ENCODE assay signal across 26 mouse cellular contexts in the genomic region with DNA sequence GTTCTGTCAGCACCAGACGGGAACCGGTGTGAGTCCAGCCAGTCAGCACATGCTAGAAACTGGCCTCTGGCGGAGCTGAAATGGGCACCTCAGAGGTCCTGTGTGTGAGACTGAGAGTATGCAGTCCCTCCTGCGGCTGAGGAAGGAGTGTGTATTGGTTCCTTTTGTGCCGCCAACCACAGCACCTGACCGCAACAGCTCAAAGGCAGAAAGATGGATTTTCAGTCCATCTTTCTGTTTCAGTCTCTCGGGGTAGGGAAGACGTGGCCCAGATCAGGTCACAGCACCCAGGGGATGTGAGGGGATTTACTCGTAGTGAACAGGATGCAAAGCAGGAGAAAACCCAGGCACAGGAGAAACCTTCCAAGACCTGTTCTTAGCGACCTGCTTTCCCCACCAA. TPM values are rescaled to one million over a fixed set of nuclear protein-coding genes. Genes with fewer than 3 reads are reported as not detected.
A peak's percentile ranks its signal among the peaks of the same experiment; 100 is the strongest.
DNase-seq lines count a peak whose midpoint lies in the region; ATAC-seq and TF ChIP-seq lines count a peak whose summit lies in the region.
"Had no signal": no experiment of that assay in that cellular context is flagged by ENCODE, and none has a peak within 500 bp of the region (broad histone marks: within the 10 kb centered on the region; RNA-seq: fewer than 3 reads in every experiment).

No protein-coding gene starts in this region.

- H3K9me3 ChIP-seq in embryonic facial prominence, embryonic 13.5 days, result no peaks in the 10 kb centered on the region
- no peaks in the 10 kb centered on the region for H3K9me3 ChIP-seq in embryonic facial prominence, embryonic 10.5 days
- no peaks in the 10 kb centered on the region for H3K9me3 ChIP-seq in limb, embryonic 13.5 days
- no peaks in the 10 kb centered on the region for H3K9me3 ChIP-seq in limb, embryonic 10.5 days (replicated peaks)
- no peaks in the 10 kb centered on the region for H3K9me3 ChIP-seq in neural tube, embryonic 15.5 days (replicated peaks)
- H3K9me3 ChIP-seq: embryonic facial prominence, embryonic 12.5 days; forebrain, embryonic 13.5 days; hindbrain, embryonic 10.5 days; hindbrain, embryonic 13.5 days; intestine, embryonic 15.5 days had no signal

- peaks cover 16% of the 10 kb centered on the region; the same call in 1 of the 2 replicates for H3K4me1 ChIP-seq in embryonic facial prominence, embryonic 13.5 days
- peaks cover 33% of the 10 kb centered on the region for H3K4me1 ChIP-seq in embryonic facial prominence, embryonic 10.5 days
- H3K4me1 ChIP-seq in heart, adult 2 months (ENCODE audit: control insufficient read depth, insufficient read depth, low read length), result peaks cover 59% of the 10 kb centered on the region
- peaks cover 14% of the 10 kb centered on the region for H3K4me1 ChIP-seq in limb, embryonic 13.5 days
- peaks cover 15% of the 10 kb centered on the region for H3K4me1 ChIP-seq in limb, embryonic 10.5 days
- peaks cover 78% of the 10 kb centered on the region for H3K4me1 ChIP-seq in brown adipose tissue, adult 24 weeks (ENCODE audit: control insufficient read depth, insufficient read depth, insufficient read length, low read length)
- H3K4me1 ChIP-seq in neural tube, embryonic 15.5 days, result peaks cover 19% of the 10 kb centered on the region

- intact Hi-C loops in heart, adult 2 months (cut with DNase I), result loop anchor here (2.0 kb wide), 1 partner anchor 27 kb away; no protein-coding TSS in a partner anchor

- no peak overlapping the region for H3K9ac ChIP-seq in embryonic facial prominence, embryonic 13.5 days
- no peak overlapping the region for H3K9ac ChIP-seq in heart, adult 2 months (ENCODE audit: low read depth, low read length)
- no peak overlapping the region for H3K9ac ChIP-seq in limb, embryonic 13.5 days
- H3K9ac ChIP-seq in neural tube, embryonic 15.5 days (replicated peaks), result no peak overlapping the region
- H3K9ac ChIP-seq: embryonic facial prominence, embryonic 12.5 days; forebrain, embryonic 13.5 days; forebrain, postnatal 0 days; hindbrain, embryonic 13.5 days; intestine, embryonic 15.5 days had no signal

- 85% methylated on average over 10 of the region's 10 CpGs for WGBS in embryonic facial prominence, embryonic 13.5 days
- WGBS in embryonic facial prominence, embryonic 10.5 days, result 88% methylated on average over 10 of the region's 10 CpGs
- 81% methylated on average over 10 of the region's 10 CpGs for WGBS in heart, adult 2 months
- 84% methylated on average over 10 of the region's 10 CpGs for WGBS in limb, embryonic 13.5 days
- 90% methylated on average over 10 of the region's 10 CpGs for WGBS in limb, embryonic 10.5 days
- 90% methylated on average over 10 of the region's 10 CpGs for WGBS in neural tube, embryonic 15.5 days

- TF ChIP-seq POLR2A in heart, adult 2 months (IDR thresholded peaks at IDR 0.05; ENCODE audit: insufficient read depth, low read depth, low read length), result no peak

- H3K27ac ChIP-seq in embryonic facial prominence, embryonic 13.5 days, result peak overlapping the region; percentile 1; the same call in 1 of the 2 replicates
- H3K27ac ChIP-seq in embryonic facial prominence, embryonic 10.5 days (replicated peaks), result no peak overlapping the region
- peak overlapping the region; percentile 77; the same call in 1 of the 2 replicates for H3K27ac ChIP-seq in heart, adult 2 months
- 0 out of 2 replicates have a peak overlapping the region, but pooled peaks have one; percentile 7 for H3K27ac ChIP-seq in limb, embryonic 13.5 days
- no peak overlapping the region for H3K27ac ChIP-seq in limb, embryonic 10.5 days
- H3K27ac ChIP-seq in brown adipose tissue, adult 24 weeks (replicated peaks; ENCODE audit: low read depth, low read length), result peak overlapping the region; percentile 91
- no peak overlapping the region for H3K27ac ChIP-seq in neural tube, embryonic 15.5 days (replicated peaks)
- H3K27ac ChIP-seq: embryonic facial prominence, embryonic 12.5 days; forebrain, embryonic 13.5 days; hindbrain, embryonic 10.5 days; hindbrain, embryonic 13.5 days; intestine, embryonic 15.5 days had no signal

- H3K79me2 ChIP-seq in heart, adult 2 months (replicated peaks; ENCODE audit: control insufficient read depth, insufficient read depth, low read length), result peaks cover 5% of the 10 kb centered on the region

- no peak for ATAC-seq in embryonic facial prominence, embryonic 13.5 days (ENCODE audit: insufficient number of reproducible peaks, insufficient read depth, low FRiP score, low TSS enrichment, low read depth)
- ATAC-seq in limb, embryonic 13.5 days (ENCODE audit: low FRiP score, low read depth), result no peak
- ATAC-seq in neural tube, embryonic 15.5 days (ENCODE audit: low FRiP score), result no peak
- ATAC-seq: forebrain, embryonic 13.5 days; intestine, embryonic 15.5 days had no signal

- no peak for DNase-seq in embryonic facial prominence, embryonic 10.5 days (ENCODE audit: low spot score)
- no peak for DNase-seq in heart, adult 2 months
- DNase-seq in heart, adult 18-20 months, result no peak
- DNase-seq in limb, embryonic 10.5 days (ENCODE audit: low spot score), result no peak
- DNase-seq: adrenal gland, adult 2 months; adrenal gland, postnatal 14 days; cerebellum, adult 18-20 months; cerebellum, adult 9-10 months; cerebellum, postnatal 14 days; forebrain, postnatal 0 days; gastrocnemius, postnatal 25 days; heart, adult 11 months; kidney, adult 11 months; kidney, adult 8-10 months had no signal

- H3K27me3 ChIP-seq in embryonic facial prominence, embryonic 13.5 days, result no peaks in the 10 kb centered on the region
- no peaks in the 10 kb centered on the region for H3K27me3 ChIP-seq in embryonic facial prominence, embryonic 10.5 days (replicated peaks; ENCODE audit: low read depth, poor library complexity, severe bottlenecking)
- H3K27me3 ChIP-seq in heart, adult 2 months (ENCODE audit: control insufficient read depth, insufficient read depth, low read length), result no peaks in the 10 kb centered on the region
- no peaks in the 10 kb centered on the region for H3K27me3 ChIP-seq in limb, embryonic 13.5 days
- no peaks in the 10 kb centered on the region for H3K27me3 ChIP-seq in limb, embryonic 10.5 days (ENCODE audit: low read depth, poor library complexity, severe bottlenecking)
- no peaks in the 10 kb centered on the region for H3K27me3 ChIP-seq in neural tube, embryonic 15.5 days (replicated peaks)
- H3K27me3 ChIP-seq: embryonic facial prominence, embryonic 12.5 days; forebrain, embryonic 13.5 days; hindbrain, embryonic 13.5 days; intestine, embryonic 15.5 days had no signal

- TF ChIP-seq EP300 in heart, adult 2 months (IDR thresholded peaks at IDR 0.05; ENCODE audit: insufficient read depth, low read depth, low read length), result no peak

- H3K4me2 ChIP-seq in embryonic facial prominence, embryonic 13.5 days, result no peak overlapping the region
- H3K4me2 ChIP-seq in limb, embryonic 13.5 days (replicated peaks), result no peak overlapping the region
- H3K4me2 ChIP-seq in neural tube, embryonic 15.5 days, result no peak overlapping the region
- H3K4me2 ChIP-seq: embryonic facial prominence, embryonic 12.5 days; forebrain, embryonic 13.5 days; heart, embryonic 11.5 days; hindbrain, embryonic 13.5 days; intestine, embryonic 15.5 days had no signal

- no peaks in the 10 kb centered on the region for H3K36me3 ChIP-seq in embryonic facial prominence, embryonic 13.5 days
- peaks cover 12% of the 10 kb centered on the region; the same call in 1 of the 2 replicates for H3K36me3 ChIP-seq in embryonic facial prominence, embryonic 10.5 days (replicated peaks)
- peaks cover 22% of the 10 kb centered on the region for H3K36me3 ChIP-seq in heart, adult 2 months (ENCODE audit: control insufficient read depth, insufficient read depth, low read length)
- H3K36me3 ChIP-seq in limb, embryonic 13.5 days, result no peaks in the 10 kb centered on the region
- H3K36me3 ChIP-seq in limb, embryonic 10.5 days, result no peaks in the 10 kb centered on the region; the same call in 1 of the 2 replicates
- H3K36me3 ChIP-seq in neural tube, embryonic 15.5 days, result no peaks in the 10 kb centered on the region
- H3K36me3 ChIP-seq: embryonic facial prominence, embryonic 12.5 days; hindbrain, embryonic 10.5 days; hindbrain, embryonic 13.5 days; intestine, embryonic 15.5 days had no signal

- TF ChIP-seq CTCF in heart, adult 2 months (IDR thresholded peaks at IDR 0.05), result no peak

- H3K4me3 ChIP-seq in embryonic facial prominence, embryonic 13.5 days, result no peak overlapping the region
- no peak overlapping the region for H3K4me3 ChIP-seq in embryonic facial prominence, embryonic 10.5 days
- no peak overlapping the region for H3K4me3 ChIP-seq in heart, adult 2 months
- no peak overlapping the region for H3K4me3 ChIP-seq in limb, embryonic 13.5 days
- H3K4me3 ChIP-seq in limb, embryonic 10.5 days, result no peak overlapping the region
- no peak overlapping the region for H3K4me3 ChIP-seq in brown adipose tissue, adult 24 weeks (ENCODE audit: insufficient read depth, low read depth, low read length)
- H3K4me3 ChIP-seq in neural tube, embryonic 15.5 days (replicated peaks), result no peak overlapping the region
- H3K4me3 ChIP-seq: embryonic facial prominence, embryonic 12.5 days; erythroblast, embryonic 14.5 days; forebrain, embryonic 13.5 days; hindbrain, embryonic 10.5 days; hindbrain, embryonic 13.5 days; intestine, embryonic 15.5 days had no signal

RNA-seq across cellular contexts. Expression of gene Col4a1, which starts 25.0 kb away (rescaled TPM):
- polyA plus RNA-seq in embryonic facial prominence, embryonic 13.5 days (2015; fragmentation: Nextera tagmentation; extraction: Ambion mirVana), result 121 and 137 TPM in 2 replicates
- 128 and 138 TPM in 2 replicates for polyA plus RNA-seq in embryonic facial prominence, embryonic 10.5 days (2016; fragmentation: Nextera tagmentation; extraction: Ambion mirVana)
- 100 to 1,000 TPM; 221 to 311 TPM for total RNA-seq in heart, adult 2 months (2021)
- polyA plus RNA-seq in heart, adult 2 months (2012; rRNA removed), result 258 and 384 TPM in 2 replicates
- 100 to 1,000 TPM; 217 to 274 TPM for total RNA-seq in heart, adult 18-20 months (2021)
- 113 and 115 TPM in 2 replicates for polyA plus RNA-seq in limb, embryonic 13.5 days (2015; fragmentation: Nextera tagmentation; extraction: Ambion mirVana)
- polyA plus RNA-seq in limb, embryonic 10.5 days (2016; fragmentation: Nextera tagmentation; extraction: Ambion mirVana), result 141 and 145 TPM in 2 replicates
- polyA plus RNA-seq in brown adipose tissue, adult 24 weeks (2012; ENCODE audit: insufficient read depth, insufficient read length, missing spikeins), result 142 and 186 TPM in 2 replicates
- 79.3 and 96.2 TPM in 2 replicates for polyA plus RNA-seq in neural tube, embryonic 15.5 days (2015; fragmentation: Nextera tagmentation; extraction: Ambion mirVana)
- total RNA-seq: MEL had no signal

RNA-seq across cellular contexts. Expression of gene Col4a2, which starts 25.0 kb away (rescaled TPM):
- 58.8 and 62.0 TPM in 2 replicates for polyA plus RNA-seq in embryonic facial prominence, embryonic 13.5 days (2015; fragmentation: Nextera tagmentation; extraction: Ambion mirVana)
- 51.8 and 54.7 TPM in 2 replicates for polyA plus RNA-seq in embryonic facial prominence, embryonic 10.5 days (2016; fragmentation: Nextera tagmentation; extraction: Ambion mirVana)
- 100 to 1,000 TPM; 139 to 172 TPM for total RNA-seq in heart, adult 2 months (2021)
- 104 and 139 TPM in 2 replicates for polyA plus RNA-seq in heart, adult 2 months (2012; rRNA removed)
- 100 to 1,000 TPM; 127 to 140 TPM for total RNA-seq in heart, adult 18-20 months (2021)
- polyA plus RNA-seq in limb, embryonic 13.5 days (2015; fragmentation: Nextera tagmentation; extraction: Ambion mirVana), result 52.1 and 56.3 TPM in 2 replicates
- polyA plus RNA-seq in limb, embryonic 10.5 days (2016; fragmentation: Nextera tagmentation; extraction: Ambion mirVana), result 53.0 and 53.6 TPM in 2 replicates
- polyA plus RNA-seq in brown adipose tissue, adult 24 weeks (2012; ENCODE audit: insufficient read depth, insufficient read length, missing spikeins), result 51.1 and 77.2 TPM in 2 replicates
- polyA plus RNA-seq in neural tube, embryonic 15.5 days (2015; fragmentation: Nextera tagmentation; extraction: Ambion mirVana), result 35.4 and 43.7 TPM in 2 replicates

Comparison
In these comparisons a context has a peak if more than half of its experiments do, and no peak if none do; other contexts are left out.
1. H3K27ac ChIP-seq: peak in embryonic facial prominence, embryonic 13.5 days (single experiment), heart, adult 2 months (single experiment), limb, embryonic 13.5 days (single experiment) and brown adipose tissue, adult 24 weeks (single experiment); none in embryonic facial prominence, embryonic 10.5 days (single experiment), limb, embryonic 10.5 days (single experiment) and neural tube, embryonic 15.5 days (single experiment).